Mouse (Mus musculus): Measurements from ENCODE around the gene Frmd6.

The Frmd6 gene

DNA sequence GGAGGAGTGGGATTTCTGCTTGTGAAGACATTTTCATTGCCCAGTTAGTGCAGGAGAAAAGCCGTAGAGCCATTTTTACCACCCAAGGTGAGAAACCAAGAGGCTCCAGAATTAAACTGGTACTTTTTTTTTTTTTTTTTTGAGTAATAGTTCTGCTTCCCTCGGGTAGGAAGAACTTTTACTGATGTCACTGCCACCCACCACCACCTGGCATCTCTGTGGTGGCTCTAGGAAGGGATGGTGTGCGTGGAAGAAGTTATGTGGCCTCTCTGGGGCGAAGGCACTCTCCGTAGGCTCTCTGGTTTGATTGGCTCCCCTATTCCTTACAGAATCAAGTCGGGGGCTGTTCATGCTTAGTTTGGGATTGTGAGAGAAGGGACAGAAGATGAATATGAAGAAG lies 17.3 kb upstream of the Frmd6 start:
- in situ Hi-C loops (cut with MboI, MseI) = no loop called here

DNA sequence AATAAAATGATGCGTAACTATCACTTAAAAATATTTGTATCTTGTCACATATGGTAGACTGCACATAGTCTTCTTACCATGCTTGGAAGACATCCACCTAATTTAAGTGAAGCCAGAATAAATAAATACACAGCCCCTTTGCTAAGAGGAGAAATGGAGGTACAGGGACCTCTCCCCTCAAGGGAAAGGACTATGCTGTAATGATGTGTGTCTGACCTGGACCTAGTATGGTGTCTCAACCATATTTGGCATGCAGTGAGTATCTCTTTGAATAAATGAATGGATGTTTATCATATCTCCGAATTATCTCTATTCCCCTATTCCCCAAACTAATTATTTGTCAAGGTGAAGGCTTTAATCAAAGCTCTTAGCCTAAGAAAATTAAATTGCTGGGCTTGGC lies 15.4 kb upstream of the Frmd6 start:
- in situ Hi-C loops (cut with MboI, MseI) = no loop called here

DNA sequence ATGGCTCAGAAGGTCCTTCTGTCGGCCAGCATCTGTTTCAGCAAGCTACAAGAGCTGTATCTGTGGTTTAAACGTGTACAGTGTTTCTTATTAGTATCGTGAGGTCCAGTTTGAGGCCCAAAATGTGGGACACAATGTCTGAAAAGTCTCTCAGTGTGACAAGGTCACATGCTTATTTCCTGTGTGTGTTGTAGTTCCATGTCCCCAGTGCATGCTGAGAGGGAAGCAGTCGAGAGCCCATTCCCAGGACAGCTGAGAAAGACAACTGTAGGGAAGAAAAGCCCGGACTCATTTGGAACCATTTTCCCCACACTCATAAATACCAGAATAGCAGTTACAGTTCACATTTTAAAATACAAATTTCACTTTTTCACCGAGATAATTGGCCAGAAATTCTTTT lies 13.5 kb upstream of the Frmd6 start:
- in situ Hi-C loops (cut with MboI, MseI) = no loop called here

DNA sequence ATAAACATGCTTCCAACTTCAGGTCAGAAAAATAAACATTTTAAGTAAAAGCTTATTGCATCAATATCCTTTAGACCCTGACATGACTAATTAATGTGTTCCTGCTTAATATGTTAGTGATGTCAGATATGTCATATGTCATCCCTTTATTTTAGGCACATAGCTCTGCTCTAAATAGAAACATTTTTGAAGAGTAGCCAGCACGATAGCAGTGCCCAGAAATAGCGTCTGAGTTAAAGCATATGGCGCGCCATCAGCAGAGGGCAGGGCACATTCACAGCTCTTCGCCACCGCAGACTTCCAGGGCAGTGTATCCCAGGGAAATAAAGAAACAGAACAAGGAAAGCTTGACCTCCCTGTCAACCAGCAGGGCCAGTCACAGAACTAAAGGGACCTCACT lies 13.1 kb upstream of the Frmd6 start:
- in situ Hi-C loops (cut with MboI, MseI) = no loop called here

DNA sequence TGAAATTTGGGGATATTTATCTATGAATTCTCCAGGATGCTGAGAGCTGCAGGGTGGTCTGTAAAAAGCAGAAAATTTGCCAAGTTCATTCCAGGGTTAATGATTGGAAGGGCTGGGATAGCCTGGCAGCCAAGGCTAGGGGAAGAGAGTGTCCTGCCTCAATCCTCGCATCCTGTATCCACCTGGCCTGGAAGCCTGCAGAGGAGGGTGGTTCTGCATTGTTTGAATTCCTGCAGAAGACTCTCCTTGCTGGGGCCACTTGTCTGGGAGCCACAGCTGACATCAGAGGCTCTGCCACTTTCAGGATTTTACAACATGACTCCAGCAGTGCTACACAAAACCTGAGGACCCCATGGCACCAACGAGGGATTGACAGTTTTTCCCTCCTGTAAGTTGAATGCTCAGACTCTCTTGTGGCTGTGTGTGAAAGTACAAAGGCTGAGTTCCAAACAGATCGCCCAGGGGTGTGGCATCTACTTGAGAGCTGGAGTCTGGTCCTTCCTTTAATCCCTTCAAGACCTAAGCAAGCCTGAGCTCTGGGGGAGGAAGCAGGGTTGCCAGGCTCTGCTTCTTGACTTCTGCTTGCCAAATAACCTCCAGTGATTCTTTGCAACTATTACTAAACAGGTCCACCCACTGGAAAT lies 12.4 kb upstream of the Frmd6 start:
- in situ Hi-C loops (cut with MboI, MseI) = no loop called here

DNA sequence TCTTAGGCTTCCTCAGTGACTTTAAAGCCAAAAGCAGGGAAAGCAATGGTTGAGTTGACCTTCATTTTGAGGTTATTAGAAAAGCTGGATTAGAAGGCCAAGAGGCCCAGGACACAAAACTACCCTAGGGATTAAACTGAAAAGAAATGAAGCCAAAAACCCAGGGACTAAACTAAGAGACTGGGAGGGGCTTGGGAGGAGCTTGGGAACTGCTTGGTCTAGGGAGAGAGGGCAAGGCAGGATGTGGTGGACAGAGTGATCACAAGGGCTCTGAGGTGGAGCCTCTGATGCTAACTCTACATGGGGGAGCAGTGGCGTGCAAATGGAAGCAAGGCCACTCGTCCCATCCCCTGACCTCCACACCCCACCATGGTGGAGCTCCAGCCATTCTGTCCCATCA lies 8.6 kb upstream of the Frmd6 start:
- in situ Hi-C loops (cut with MboI, MseI) = no loop called here

DNA sequence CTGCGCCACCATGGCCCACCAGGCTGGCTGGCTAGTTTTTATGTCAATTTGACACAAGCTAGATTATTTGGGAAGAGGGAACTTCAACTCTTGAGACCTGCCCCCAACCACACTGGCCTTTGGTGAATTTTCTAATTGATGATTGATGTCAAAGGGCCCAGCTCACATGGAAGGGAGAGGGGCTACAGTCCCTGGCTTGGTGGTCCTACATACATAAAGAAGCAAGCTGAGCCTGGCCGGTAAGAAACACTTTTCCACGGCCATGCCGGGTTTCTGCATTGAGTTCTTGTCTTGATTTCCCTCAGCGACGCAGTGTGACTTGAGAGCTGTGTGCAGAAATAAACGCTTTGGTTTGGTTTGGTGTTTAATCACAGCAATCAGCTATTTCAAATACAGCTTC lies 1.3 kb upstream of the Frmd6 start:
- in situ Hi-C loops (cut with MboI, MseI) = loop anchor here (5.0 kb wide), 1 partner anchor 88 kb away; no protein-coding TSS in a partner anchor

DNA sequence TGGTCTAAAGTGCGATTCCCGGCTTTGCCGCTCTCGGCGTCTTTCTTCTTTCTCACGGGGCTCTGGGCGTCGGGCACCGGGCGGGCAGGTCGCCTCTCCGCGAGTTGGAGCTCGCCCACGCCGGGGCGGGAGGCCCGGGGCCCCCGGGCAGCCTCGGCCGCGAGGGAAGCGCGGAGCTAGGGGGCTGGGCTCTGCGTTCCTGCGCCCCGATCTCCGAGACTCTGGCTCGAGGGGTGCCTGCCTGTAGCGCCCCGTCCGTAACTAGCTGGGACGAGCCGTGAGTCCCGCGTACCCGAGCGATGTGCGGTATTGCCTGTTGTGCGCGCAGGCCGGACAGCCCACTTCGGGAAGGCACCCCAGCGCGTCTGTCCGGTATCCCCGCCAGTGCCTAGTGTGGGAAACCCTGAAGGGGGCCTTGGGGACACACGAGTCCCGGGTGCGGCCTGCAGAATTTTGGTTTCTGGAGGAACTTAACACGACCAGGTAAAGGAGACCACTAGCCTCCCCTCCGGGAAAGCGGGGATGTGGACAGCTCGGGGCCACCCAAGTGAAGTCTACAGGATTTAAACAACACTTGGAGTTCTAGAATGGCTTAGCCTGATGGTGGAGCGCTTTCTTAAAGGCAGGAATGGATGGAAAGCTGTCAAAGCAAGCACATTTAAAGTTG lies 470 bp downstream of the Frmd6 start:
- in situ Hi-C loops (cut with MboI, MseI) = no loop called here

DNA sequence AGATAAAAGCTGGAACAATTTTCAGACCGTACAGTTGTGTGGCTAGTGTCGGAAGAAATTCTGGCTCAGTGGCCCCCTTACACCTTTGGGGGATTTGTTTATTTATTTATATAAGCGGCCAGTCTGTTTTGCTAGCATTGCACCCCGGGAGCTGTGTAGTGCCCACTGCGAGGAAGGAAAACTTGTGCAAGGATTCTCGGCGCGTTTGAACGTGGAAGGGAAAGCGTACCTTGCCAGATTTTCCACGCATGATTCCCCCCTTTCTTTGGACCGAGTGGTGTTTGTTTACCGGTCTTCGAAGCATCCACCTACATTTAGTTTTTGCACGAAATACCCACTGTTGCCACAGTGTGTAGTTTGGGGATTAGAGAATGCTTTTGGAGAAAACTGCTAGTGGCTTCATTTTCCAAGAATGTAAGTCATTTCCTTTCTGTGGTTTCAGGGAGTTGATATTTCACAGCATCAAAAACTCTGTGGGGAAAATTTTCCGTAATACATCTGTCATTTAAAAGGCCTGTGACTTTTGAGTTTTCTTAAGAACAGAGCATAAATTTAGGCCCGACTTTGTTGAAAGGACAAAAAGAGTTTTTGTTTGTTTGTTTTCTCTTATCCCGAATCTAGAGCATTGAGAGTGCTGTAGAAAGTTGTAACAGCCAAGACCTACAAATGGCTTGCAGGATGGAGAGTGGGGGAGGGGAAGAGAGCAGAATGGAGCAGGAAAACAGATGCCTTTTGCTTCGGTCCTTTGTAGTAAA lies 1.2 kb downstream of the Frmd6 start:
- in situ Hi-C loops (cut with MboI, MseI) = no loop called here

DNA sequence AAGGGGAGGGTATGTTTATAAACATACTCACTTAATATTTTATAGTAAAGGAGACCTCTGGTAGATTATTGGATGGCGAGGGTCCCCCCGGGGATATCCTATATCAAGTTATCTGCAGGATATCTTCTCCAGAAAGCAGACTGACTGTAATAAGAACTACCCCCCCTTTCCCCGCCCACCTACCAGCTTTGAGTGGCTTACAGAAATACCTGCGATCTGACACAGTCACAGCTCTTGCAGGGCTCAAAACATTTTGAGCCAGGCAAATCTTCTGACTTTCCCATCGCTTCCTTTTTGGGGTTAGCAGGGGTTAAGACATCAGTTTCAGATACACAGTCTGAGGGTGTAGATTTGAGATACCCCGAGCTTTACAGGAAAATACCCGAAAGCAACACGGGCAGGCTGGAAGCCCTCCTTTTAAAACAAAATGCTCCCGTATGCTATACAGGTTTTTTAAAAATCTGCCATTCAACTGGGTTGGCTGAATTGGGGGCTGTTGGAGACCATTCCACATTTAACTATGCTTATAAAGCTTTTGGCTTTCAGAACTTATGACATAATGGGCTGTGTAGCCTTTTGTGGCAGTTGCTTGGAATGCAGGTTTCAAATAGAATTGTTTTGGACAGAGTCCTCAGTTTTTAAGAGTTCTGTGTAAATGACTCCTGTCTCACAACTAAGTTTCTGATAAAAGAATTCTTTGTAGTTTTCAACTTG lies 2.0 kb downstream of the Frmd6 start:
- in situ Hi-C loops (cut with MboI, MseI) = no loop called here

DNA sequence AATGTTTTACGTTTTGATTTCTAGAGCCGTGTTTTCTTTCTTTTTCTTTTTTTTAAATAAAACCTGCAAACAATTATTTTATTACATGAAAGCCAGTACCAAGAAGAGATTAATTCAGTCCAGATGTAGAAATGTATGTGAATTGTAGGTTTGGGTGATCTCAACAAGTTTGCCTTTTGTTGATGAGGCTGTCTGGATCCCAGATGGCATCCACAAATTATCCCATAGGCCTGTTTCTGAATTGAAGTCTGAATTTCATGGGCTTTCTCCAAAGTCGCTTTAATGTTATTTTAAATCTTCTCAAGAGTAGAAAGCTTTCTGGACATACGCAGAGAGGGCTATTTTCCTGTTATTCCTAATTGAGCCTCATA lies 2.6 kb downstream of the Frmd6 start:
- in situ Hi-C loops (cut with MboI, MseI) = no loop called here

DNA sequence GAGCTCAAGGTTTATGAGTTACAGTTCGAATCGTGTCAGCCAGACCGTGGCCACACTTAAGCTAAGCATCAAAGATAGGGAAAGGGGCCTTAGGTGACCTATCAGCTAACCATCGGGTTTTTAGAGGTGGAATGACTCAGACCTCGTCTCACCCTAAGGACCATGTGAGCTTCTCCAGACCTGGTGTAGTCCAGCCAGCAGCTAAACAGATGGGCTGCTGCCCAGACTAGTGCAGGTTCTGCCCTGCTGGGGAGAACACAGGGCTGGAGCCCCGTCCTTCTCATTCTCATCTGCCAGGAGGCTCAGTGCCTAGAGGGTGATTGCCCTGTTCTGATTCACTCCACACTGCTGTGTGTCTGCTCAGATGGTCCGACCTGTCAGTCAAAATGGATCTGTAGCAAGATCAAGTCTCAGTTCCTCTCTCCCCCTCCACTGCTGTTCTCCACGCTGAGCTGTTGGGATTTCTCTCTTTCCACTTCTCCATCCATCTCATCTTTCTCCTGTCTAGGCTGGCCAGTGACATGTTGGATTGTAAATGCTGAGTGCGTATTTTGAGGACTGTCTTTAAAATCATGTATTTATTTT lies 5.8 kb downstream of the Frmd6 start:
- in situ Hi-C loops (cut with MboI, MseI) = no loop called here

DNA sequence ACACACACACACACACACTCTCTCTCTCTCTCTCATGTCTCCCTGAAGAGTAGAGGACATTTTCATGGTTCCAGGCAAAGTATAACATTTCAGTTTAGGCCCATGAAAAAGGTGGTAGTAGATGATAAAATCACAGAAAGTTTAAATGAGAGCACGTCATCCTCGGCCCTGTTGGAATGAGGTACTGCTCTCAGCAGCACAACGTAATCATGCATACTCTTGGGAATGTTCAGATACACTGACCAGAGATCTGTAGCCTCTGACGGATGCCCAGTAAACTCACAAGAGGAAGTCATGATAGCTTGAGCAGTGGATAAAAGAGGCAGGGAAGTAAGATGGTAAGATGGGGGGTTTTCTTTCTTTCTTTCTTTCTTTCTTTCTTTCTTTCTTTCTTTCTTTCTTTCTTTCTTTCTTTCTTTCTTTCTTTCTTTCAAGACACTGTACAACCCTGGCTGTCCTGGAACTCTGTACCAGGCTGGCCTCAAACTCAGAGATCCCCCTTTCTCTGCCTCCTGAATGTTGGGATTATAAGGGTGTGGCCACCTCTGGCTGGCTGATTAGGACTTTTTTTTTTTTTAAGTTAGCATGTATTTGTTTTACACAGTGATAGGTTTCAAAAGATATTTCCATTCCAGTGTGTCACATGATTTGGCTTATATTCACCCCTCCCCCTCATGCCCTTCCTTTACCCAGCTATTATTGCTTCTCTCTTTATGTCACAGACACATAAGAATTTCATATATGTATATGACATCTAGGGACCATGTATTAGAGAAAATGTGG lies 7.1 kb downstream of the Frmd6 start:
- in situ Hi-C loops (cut with MboI, MseI) = no loop called here

DNA sequence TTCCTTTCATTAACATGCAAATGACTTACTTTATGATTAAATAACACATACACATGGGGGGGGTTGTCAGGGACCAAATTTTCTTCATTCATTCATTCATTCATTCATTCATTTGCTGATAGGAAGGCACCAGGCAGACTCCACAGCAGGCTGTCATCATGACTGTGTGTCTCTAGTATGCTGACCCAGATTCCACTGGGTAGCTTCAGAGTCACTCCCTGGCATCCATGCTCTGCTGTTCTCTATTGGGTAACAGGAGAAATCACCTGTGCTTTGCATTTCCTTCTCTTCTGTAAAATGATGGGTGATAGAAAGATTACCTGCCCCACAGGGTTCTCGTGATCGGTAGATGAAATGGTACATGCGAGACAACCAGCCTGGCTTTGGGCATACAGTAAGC lies 7.7 kb downstream of the Frmd6 start:
- in situ Hi-C loops (cut with MboI, MseI) = no loop called here

DNA sequence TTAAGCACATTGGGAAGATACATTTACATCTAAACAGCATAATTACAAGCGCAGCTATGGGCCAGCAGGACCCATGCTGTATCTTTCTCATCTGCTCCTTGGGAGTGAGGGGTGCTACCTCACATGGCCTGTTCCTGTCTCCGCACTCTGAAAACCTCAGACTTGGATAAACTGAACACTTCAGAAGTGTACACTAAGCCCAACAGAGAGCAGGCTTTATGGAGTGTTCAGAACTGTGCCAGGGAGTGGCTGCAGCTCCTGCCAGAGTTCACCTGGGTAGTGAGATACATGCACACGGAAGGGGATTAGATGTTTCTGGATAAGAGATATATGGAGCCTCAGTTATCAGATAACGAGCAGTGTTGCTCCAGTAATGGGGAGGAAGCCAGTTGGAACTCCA lies 8.7 kb downstream of the Frmd6 start:
- in situ Hi-C loops (cut with MboI, MseI) = no loop called here

DNA sequence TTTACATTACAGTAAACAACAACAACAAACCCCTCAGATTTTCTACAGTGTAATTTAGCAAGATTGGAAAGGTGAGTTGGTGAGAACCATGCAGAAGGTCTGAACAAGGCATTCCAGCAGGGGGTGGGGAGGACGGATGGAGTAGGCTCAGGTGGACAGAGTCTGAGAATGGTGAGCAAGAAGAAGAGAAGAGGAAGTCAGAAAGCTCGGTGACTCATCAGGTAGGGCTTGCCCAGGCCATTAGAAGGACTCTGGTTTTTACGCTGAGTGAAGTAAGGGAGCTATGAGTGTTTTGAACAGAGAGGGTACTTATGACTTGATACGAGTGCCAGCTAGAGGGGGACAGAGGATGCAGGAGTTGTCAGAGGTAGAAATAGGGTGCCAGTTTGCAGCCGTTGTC lies 9.7 kb downstream of the Frmd6 start:
- in situ Hi-C loops (cut with MboI, MseI) = no loop called here

DNA sequence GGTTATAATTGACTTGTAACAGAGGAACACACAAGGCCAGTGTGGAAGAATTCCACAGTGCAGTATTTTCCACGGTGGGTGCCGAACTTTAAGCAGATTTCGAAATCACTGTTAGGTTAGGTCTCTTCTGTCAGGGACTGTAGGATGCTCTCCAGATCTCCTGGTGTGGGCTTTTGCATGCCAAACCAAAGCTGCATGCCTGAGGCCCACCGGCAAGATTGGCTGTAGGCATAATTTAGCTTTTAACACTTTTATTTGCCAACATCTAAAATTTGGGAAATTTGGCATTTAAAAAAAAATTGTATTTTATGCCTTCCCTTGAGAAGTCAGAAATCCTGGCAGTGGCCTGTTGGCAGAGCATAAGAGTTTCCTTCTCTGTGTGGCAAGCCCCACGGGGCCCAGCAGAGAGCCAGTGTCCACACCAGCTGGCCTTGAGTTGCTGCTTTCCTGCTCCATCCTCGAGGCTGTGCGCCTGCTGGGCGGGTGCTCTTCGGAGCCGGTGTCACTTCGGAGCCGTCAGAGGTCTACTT lies 12.5 kb downstream of the Frmd6 start:
- in situ Hi-C loops (cut with MboI, MseI) = no loop called here

DNA sequence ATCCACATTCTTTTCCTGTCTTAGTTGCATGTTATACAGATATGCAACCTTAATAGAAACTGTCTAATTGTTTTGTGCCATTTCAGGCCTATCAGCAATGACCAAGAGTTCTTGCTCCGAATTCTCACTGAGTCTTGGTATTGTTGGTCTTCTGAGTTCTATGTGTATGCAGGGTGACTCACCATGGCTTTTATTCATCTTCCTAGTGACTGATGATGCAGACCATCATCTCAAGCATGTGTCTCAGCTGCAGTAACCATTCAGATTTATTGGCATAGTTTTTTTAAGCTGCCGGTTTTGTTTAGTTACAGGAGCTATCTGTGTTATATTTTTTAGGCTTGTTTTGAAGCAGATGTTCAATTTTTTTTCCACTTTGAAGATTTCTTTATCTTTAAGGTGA lies 20.1 kb downstream of the Frmd6 start:
- in situ Hi-C loops (cut with MboI, MseI) = no loop called here

DNA sequence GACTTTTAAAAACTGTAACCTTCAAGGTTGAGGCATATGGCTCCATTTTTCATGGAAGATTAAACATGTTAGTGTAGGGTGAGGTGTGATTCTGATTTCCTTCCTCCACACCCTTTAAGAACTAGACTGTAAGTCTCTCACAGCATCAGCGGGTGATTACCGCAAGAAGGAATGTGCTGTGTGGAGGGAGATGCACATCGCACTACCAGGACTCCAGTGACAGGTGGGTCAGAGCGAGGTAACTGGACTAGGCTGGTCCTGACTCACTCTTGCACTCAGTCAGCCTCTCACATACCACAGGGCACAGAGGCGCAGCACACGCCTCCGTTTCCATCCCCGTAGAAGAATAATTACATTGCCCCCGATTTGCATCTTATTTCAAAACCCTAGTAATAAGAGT lies 23.7 kb downstream of the Frmd6 start:
- in situ Hi-C loops (cut with MboI, MseI) = no loop called here

DNA sequence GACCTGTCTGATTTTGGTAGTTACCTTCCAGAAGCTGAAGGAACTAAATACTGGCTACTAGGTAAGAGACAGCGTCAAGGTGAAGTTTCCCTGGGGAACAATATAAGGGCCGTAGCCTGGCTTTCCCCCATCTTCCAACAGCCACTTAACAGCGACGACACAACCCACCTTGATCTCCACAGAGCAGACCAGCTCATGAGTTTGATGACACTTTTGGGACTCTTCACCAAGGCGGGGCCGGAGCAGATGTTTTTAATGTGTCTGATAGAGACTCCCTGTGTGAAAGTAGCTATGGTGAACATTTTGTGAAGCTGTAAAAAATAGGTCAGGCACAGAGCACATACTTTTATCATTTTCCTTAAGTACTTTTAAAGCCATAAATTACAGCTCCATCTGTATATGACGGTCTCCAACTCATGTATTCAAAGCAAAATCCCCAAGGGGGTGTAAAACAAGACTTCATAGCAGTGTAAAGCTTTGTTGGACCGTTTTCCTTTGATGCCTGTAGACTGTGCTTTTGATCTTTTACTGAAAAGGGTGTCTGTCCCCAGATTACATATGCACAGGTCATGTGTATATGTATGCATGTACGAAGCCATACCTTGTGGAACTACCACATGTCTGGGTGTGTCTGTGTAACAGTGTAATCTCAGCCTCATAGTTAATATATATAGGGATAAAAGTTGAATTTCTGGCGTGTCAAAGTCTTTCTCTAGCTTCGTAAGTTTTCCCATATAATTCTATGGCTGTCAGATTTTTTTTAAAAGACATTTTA lies 24.4 kb downstream of the Frmd6 start:
- in situ Hi-C loops (cut with MboI, MseI) = no loop called here

Data from T-helper 2 cell (primary cell).